Mouse (Mus musculus) bone marrow, adult 2 months (tissue): ENCODE measurements around the gene Gpc6.

Source experiments
- CTCF ChIP-seq: fragments of 200-500 bp; IDR thresholded peaks from 2 replicates; pipeline ENCODE4 v1.5.1; 2011; ENCODE audit warnings: low read length, control low read depth; ENCODE audit not compliant: control insufficient read depth, insufficient read depth
- POLR2A ChIP-seq: fragments of 200-500 bp; IDR thresholded peaks from 2 replicates; pipeline ENCODE4 v1.6.1; 2011; ENCODE audit warnings: low read depth, mild to moderate bottlenecking, control low read depth, low read length, borderline replicate concordance; ENCODE audit not compliant: control insufficient read depth

DNA sequence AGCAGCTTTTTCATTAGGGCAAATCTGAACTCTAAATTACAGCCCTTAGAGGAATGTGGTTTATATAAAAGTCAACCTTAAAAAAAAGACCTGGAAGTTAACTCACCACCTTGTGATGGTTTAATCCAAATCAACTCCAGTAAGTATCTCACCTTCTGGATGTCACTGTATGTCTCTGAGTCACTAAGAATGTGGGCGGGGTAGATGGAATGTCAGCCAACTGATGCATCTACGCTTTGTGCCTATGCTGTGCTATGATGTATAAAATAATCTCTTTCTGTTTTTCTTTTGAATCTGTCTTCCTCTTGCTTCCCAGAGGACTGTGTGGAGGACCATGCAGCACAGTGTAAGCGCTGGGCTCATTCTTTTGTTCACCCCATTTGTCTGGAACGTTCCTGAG lies 966.9 kb downstream of the Gpc6 start:
- TF ChIP-seq POLR2A (no peak), CTCF (no peak)
